Mouse (Mus musculus): ENCODE results near the gene Pkig. TPM values are rescaled to one million over a fixed set of nuclear protein-coding genes. Genes with fewer than 3 reads are reported as not detected.

Pkig gene
- polyA plus RNA-seq, 1 experiment from 2014 or later, result 187 TPM

GRCm38 (mm10) chr2:163760589-163760988 is 102.4 kb downstream of the Pkig start:
- no peak overlapping the region for H3K4me3 ChIP-seq (ENCODE audit: low read length)
- H3K4me2 ChIP-seq (replicated peaks; ENCODE audit: low read depth, low read length), result no peak overlapping the region
- no peaks in the 10 kb centered on the region for H3K27me3 ChIP-seq (ENCODE audit: insufficient read depth, low read length)
- H3K9me3 ChIP-seq (ENCODE audit: low read length), result no peaks in the 10 kb centered on the region
- WGBS, result 83% methylated on average over 6 of the region's 6 CpGs
- H3K4me1 ChIP-seq (ENCODE audit: insufficient read depth, low read length), result peaks cover 4% of the 10 kb centered on the region; the same call in 1 of the 2 replicates
- H3K27ac ChIP-seq (ENCODE audit: low read length), result no peak overlapping the region
- H3K9ac ChIP-seq (replicated peaks; ENCODE audit: low read length), result no peak overlapping the region
- no peak for ATAC-seq (ENCODE audit: low FRiP score, low TSS enrichment)
- no peaks in the 10 kb centered on the region for H3K36me3 ChIP-seq (ENCODE audit: insufficient read depth, low read length)

GRCm38 (mm10) chr2:163761402-163761801 is 103.2 kb downstream of the Pkig start:
- H3K9ac ChIP-seq (replicated peaks; ENCODE audit: low read length), result no peak overlapping the region
- H3K9me3 ChIP-seq (ENCODE audit: low read length), result no peaks in the 10 kb centered on the region
- no peak overlapping the region for H3K4me3 ChIP-seq (ENCODE audit: low read length)
- H3K27me3 ChIP-seq (ENCODE audit: insufficient read depth, low read length), result no peaks in the 10 kb centered on the region
- H3K27ac ChIP-seq (ENCODE audit: low read length), result no peak overlapping the region
- no peak for ATAC-seq (ENCODE audit: low FRiP score, low TSS enrichment)
- H3K4me1 ChIP-seq (ENCODE audit: insufficient read depth, low read length), result no peaks in the 10 kb centered on the region; the same call in 1 of the 2 replicates
- whole genome bisulfite sequencing, result 69% methylated on average over 7 of the region's 7 CpGs
- H3K4me2 ChIP-seq (replicated peaks; ENCODE audit: low read depth, low read length), result no peak overlapping the region
- H3K36me3 ChIP-seq (ENCODE audit: insufficient read depth, low read length), result no peaks in the 10 kb centered on the region

- no peak for ATAC-seq (ENCODE audit: low FRiP score, low TSS enrichment)
- no peaks in the 10 kb centered on the region for H3K4me1 ChIP-seq (ENCODE audit: insufficient read depth, low read length)
- no peak overlapping the region for H3K4me2 ChIP-seq (replicated peaks; ENCODE audit: low read depth, low read length)
- H3K36me3 ChIP-seq (ENCODE audit: insufficient read depth, low read length), result no peaks in the 10 kb centered on the region
- H3K27me3 ChIP-seq (ENCODE audit: insufficient read depth, low read length), result no peaks in the 10 kb centered on the region
- H3K9me3 ChIP-seq (ENCODE audit: low read length), result no peaks in the 10 kb centered on the region
- no peak overlapping the region for H3K27ac ChIP-seq (ENCODE audit: low read length)
- no peak overlapping the region for H3K9ac ChIP-seq (replicated peaks; ENCODE audit: low read length)
- no peak overlapping the region for H3K4me3 ChIP-seq (ENCODE audit: low read length)
These were observed 108.1 kb downstream of the Pkig start for GRCm38 (mm10) chr2:163766261-163766660.

- Histone ChIP-seq H3K27ac (ENCODE audit: low read length) (no peak overlapping the region), H3K27me3 (ENCODE audit: insufficient read depth, low read length) (no peaks in the 10 kb centered on the region), H3K4me3 (ENCODE audit: low read length) (no peak overlapping the region), H3K4me2 (replicated peaks; ENCODE audit: low read depth, low read length) (no peak overlapping the region), H3K4me1 (ENCODE audit: insufficient read depth, low read length) (no peaks in the 10 kb centered on the region), H3K9ac (replicated peaks; ENCODE audit: low read length) (no peak overlapping the region), H3K9me3 (ENCODE audit: low read length) (no peaks in the 10 kb centered on the region), H3K36me3 (ENCODE audit: insufficient read depth, low read length) (no peaks in the 10 kb centered on the region)
- no peak for ATAC-seq (ENCODE audit: low FRiP score, low TSS enrichment)
- 81% methylated on average over 1 of the region's 1 CpGs for WGBS
These were observed 108.7 kb downstream of the Pkig start for GRCm38 (mm10) chr2:163766890-163767289.

- no peaks in the 10 kb centered on the region for H3K27me3 ChIP-seq (ENCODE audit: insufficient read depth, low read length)
- ATAC-seq (ENCODE audit: low FRiP score, low TSS enrichment), result no peak
- H3K9me3 ChIP-seq (ENCODE audit: low read length), result no peaks in the 10 kb centered on the region
- H3K27ac ChIP-seq (ENCODE audit: low read length), result no peak overlapping the region
- no peaks in the 10 kb centered on the region for H3K36me3 ChIP-seq (ENCODE audit: insufficient read depth, low read length)
- H3K9ac ChIP-seq (replicated peaks; ENCODE audit: low read length), result no peak overlapping the region
- no peak overlapping the region for H3K4me3 ChIP-seq (ENCODE audit: low read length)
- 90% methylated on average over 8 of the region's 8 CpGs for WGBS
- H3K4me2 ChIP-seq (replicated peaks; ENCODE audit: low read depth, low read length), result no peak overlapping the region
- no peaks in the 10 kb centered on the region for H3K4me1 ChIP-seq (ENCODE audit: insufficient read depth, low read length)
These were observed 112.5 kb downstream of the Pkig start for GRCm38 (mm10) chr2:163770731-163771130.

Other genes starting within 250 kb of the Pkig start
- 95.6 and 99.2 TPM in 2 replicates for gene Oser1, start 233.7 kb upstream of the Pkig start, polyA plus RNA-seq (2015; fragmentation: Nextera tagmentation; extraction: Ambion mirVana)
- 0.91 and 2.2 TPM in 2 replicates for gene Gdap1l1, start 219.9 kb upstream of the Pkig start, polyA plus RNA-seq (2015; fragmentation: Nextera tagmentation; extraction: Ambion mirVana)
- gene Fitm2, start 185.8 kb upstream of the Pkig start, polyA plus RNA-seq (2015; fragmentation: Nextera tagmentation; extraction: Ambion mirVana), result 11.3 and 11.7 TPM in 2 replicates
- gene R3hdml, start 166.1 kb upstream of the Pkig start, polyA plus RNA-seq (2015; fragmentation: Nextera tagmentation; extraction: Ambion mirVana), result 43.8 and 46.4 TPM in 2 replicates
- gene Hnf4a, start 151.6 kb upstream of the Pkig start, polyA plus RNA-seq (2015; fragmentation: Nextera tagmentation; extraction: Ambion mirVana), result 25.0 and 25.8 TPM in 2 replicates
- 34.0 and 35.7 TPM in 2 replicates for gene Ttpal, start 56.1 kb upstream of the Pkig start, polyA plus RNA-seq (2015; fragmentation: Nextera tagmentation; extraction: Ambion mirVana)
- 48.9 and 50.1 TPM in 2 replicates for gene Serinc3, start 13.3 kb upstream of the Pkig start, polyA plus RNA-seq (2015; fragmentation: Nextera tagmentation; extraction: Ambion mirVana)
- gene Ada, start 91.9 kb downstream of the Pkig start, polyA plus RNA-seq (2015; fragmentation: Nextera tagmentation; extraction: Ambion mirVana), result 11.7 and 13.3 TPM in 2 replicates
- gene Ccn5, start 162.5 kb downstream of the Pkig start, polyA plus RNA-seq (2015; fragmentation: Nextera tagmentation; extraction: Ambion mirVana), result 0.23 and 0.39 TPM in 2 replicates
- gene Kcnk15, start 195.3 kb downstream of the Pkig start, polyA plus RNA-seq (2015; fragmentation: Nextera tagmentation; extraction: Ambion mirVana), result not detected in 2 replicates